Mouse (Mus musculus) kidney, adult 8-10 months (tissue): Measurements from ENCODE around the gene Pi4k2b.
"Not testable (repeated sequence)": the region's sequence is repeated elsewhere in the genome, so short reads cannot be mapped to it uniquely, and the experiment has no call there.

Experiments
- DNase-seq, 2 experiments: peaks; one replicate each; pipeline ENCODE4 v3.0.0; 2022

The Pi4k2b gene

GRCm38 (mm10) chr5:52741391-52742111 lies at the start of gene Pi4k2b:
Gene Pi4k2b, plus strand, starts transcription at chr5:52741574.
- DNase-seq = peak; percentile 71 to 78

- DNase-seq = no peak
These were observed 44.1 kb upstream of the Pi4k2b start for GRCm38 (mm10) chr5:52697291-52697690.

- DNase-seq = not testable (repeated sequence)
These were observed 43.4 kb upstream of the Pi4k2b start for GRCm38 (mm10) chr5:52697882-52698440.

- DNase-seq = no peak
These were observed 36.8 kb upstream of the Pi4k2b start for GRCm38 (mm10) chr5:52704562-52704961.

- DNase-seq = no peak
These were observed 28.7 kb upstream of the Pi4k2b start for GRCm38 (mm10) chr5:52712704-52713103.

- peak in 1 of 2 experiments; percentile 4 for DNase-seq
These were observed 24.5 kb upstream of the Pi4k2b start for GRCm38 (mm10) chr5:52716742-52717448.

- DNase-seq = peak; percentile 13 to 52
These were observed 20.4 kb upstream of the Pi4k2b start for GRCm38 (mm10) chr5:52721003-52721402.

- DNase-seq = no peak
These were observed 13.6 kb upstream of the Pi4k2b start for GRCm38 (mm10) chr5:52727747-52728146.

GRCm38 (mm10) chr5:52732811-52733210 lies 8.6 kb upstream of the Pi4k2b start:
- no peak for DNase-seq

- no peak for DNase-seq
These were observed 5.3 kb upstream of the Pi4k2b start for GRCm38 (mm10) chr5:52736046-52736445.

- DNase-seq = peak; percentile 22 to 54
These were observed 889 bp downstream of the Pi4k2b start for GRCm38 (mm10) chr5:52742112-52742813.

GRCm38 (mm10) chr5:52743231-52743630 lies 1.9 kb downstream of the Pi4k2b start:
- DNase-seq = no peak

GRCm38 (mm10) chr5:52746920-52747319 lies 5.5 kb downstream of the Pi4k2b start:
- no peak for DNase-seq

GRCm38 (mm10) chr5:52748732-52749131 lies 7.4 kb downstream of the Pi4k2b start:
- peak; percentile 57 to 66 for DNase-seq

- no peak for DNase-seq
These were observed 11.8 kb downstream of the Pi4k2b start for GRCm38 (mm10) chr5:52753146-52753545.

- DNase-seq = no peak
These were observed 12.8 kb downstream of the Pi4k2b start for GRCm38 (mm10) chr5:52754196-52754595.

GRCm38 (mm10) chr5:52755337-52755736 lies 14.0 kb downstream of the Pi4k2b start:
- DNase-seq = no peak

GRCm38 (mm10) chr5:52755989-52756388 lies 14.6 kb downstream of the Pi4k2b start:
- DNase-seq = no peak

GRCm38 (mm10) chr5:52762586-52762985 lies 21.2 kb downstream of the Pi4k2b start:
- DNase-seq = no peak

- no peak for DNase-seq
These were observed 32.9 kb downstream of the Pi4k2b start for GRCm38 (mm10) chr5:52774267-52774666.

- no peak for DNase-seq
These were observed 33.9 kb downstream of the Pi4k2b start, which contains the start of gene Zcchc4 for GRCm38 (mm10) chr5:52775237-52775636. Gene Zcchc4, plus strand, starts transcription at chr5:52775409.

- DNase-seq = not testable (repeated sequence)
These were observed 35.3 kb downstream of the Pi4k2b start for GRCm38 (mm10) chr5:52776466-52777354.
